Mouse (Mus musculus): ENCODE measurements around the gene Cdhr5. TPM values are rescaled to one million over a fixed set of nuclear protein-coding genes. Genes with fewer than 3 reads are reported as not detected.
A peak's percentile ranks its signal among the peaks of the same experiment; 100 is the strongest.

The Cdhr5 gene
- polyA plus RNA-seq, 1 experiment from 2014 or later, result not detected

DNA sequence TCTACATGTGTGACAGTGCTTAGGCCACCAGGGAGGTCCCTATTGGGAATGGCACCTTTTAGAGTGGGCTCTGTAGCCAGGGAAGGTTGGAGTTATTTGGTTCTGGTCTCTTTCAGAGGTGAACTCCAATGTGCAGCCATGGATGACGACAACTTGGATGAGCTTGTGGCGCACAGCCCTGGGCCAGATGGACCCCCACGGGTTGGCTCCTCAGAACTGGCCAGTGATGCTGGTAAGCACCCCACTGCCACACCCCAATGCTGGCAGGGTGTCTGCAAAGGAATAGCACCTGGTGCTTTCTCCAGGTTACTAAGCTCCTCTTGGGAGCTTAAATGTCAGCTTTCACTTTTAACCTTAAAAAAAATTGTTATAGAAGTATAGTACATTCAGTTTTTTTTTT is 45.5 kb downstream of the Cdhr5 start:
- no peak for ATAC-seq (replicated peaks)
- no peak overlapping the region for H3K9ac ChIP-seq (replicated peaks)
- peaks cover 43% of the 10 kb centered on the region for H3K36me3 ChIP-seq
- no peaks in the 10 kb centered on the region for H3K27me3 ChIP-seq
- no peaks in the 10 kb centered on the region for H3K9me3 ChIP-seq
- 91% methylated on average over 3 of the region's 3 CpGs for WGBS
- H3K4me2 ChIP-seq (replicated peaks), result no peak overlapping the region
- H3K4me1 ChIP-seq, result peaks cover 24% of the 10 kb centered on the region
- no peak overlapping the region for H3K4me3 ChIP-seq
- no peak overlapping the region for H3K27ac ChIP-seq (replicated peaks)

DNA sequence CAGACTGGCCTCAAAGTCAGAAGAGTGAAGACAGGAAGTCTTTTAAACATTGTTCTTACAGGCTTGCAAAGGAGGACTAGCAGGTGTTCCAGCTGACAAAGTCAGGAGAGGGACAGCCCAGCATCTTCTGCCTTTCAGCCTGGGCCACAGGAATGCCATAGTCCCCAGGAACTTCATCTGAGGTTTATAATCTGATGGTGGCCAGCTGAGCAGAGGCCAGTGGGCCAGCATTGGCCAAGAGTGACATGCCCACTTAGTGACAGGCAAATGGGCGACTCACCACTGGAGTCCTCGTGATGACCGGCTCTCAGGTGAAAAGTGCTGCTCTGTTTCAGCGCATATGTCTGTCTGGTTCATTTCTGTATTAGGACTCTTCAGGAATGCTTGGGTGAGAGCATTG is 46.0 kb downstream of the Cdhr5 start:
- H3K36me3 ChIP-seq, result peaks cover 40% of the 10 kb centered on the region
- H3K9me3 ChIP-seq, result no peaks in the 10 kb centered on the region
- no peak overlapping the region for H3K4me3 ChIP-seq
- no peak overlapping the region for H3K9ac ChIP-seq (replicated peaks)
- ATAC-seq (replicated peaks), result no peak
- no peak overlapping the region for H3K4me2 ChIP-seq (replicated peaks)
- peaks cover 24% of the 10 kb centered on the region for H3K4me1 ChIP-seq
- H3K27me3 ChIP-seq, result no peaks in the 10 kb centered on the region
- WGBS, result 91% methylated on average over 4 of the region's 4 CpGs
- no peak overlapping the region for H3K27ac ChIP-seq (replicated peaks)

DNA sequence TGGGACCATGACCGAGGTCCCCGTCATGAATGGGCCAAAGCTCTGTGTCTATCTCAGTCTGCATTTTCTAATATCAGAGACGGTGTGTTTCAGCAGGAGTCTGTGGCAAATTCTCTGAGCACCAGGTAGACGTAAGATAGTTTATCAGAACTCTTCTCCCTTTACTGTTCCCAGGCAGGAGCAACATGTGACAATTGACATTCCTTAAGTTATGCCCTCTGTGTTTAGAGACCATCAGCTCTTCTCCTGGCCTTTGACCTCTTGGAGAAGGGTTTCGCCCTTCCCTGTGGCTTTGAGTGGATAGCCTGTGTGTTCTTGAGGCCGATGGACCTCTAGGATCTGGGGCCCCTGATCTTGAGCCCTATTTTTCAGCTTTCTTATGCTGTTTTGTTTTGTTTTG is 46.9 kb downstream of the Cdhr5 start:
- no peak for ATAC-seq (replicated peaks)
- peak overlapping the region; percentile 91 for H3K9ac ChIP-seq (replicated peaks)
- no peak overlapping the region for H3K27ac ChIP-seq (replicated peaks)
- peaks cover 32% of the 10 kb centered on the region for H3K36me3 ChIP-seq
- no peaks in the 10 kb centered on the region for H3K9me3 ChIP-seq
- H3K27me3 ChIP-seq, result no peaks in the 10 kb centered on the region
- 70% methylated on average over 6 of the region's 6 CpGs for WGBS
- H3K4me2 ChIP-seq (replicated peaks), result peak overlapping the region; percentile 82
- H3K4me3 ChIP-seq, result peak overlapping the region; percentile 90
- H3K4me1 ChIP-seq, result peaks cover 24% of the 10 kb centered on the region

DNA sequence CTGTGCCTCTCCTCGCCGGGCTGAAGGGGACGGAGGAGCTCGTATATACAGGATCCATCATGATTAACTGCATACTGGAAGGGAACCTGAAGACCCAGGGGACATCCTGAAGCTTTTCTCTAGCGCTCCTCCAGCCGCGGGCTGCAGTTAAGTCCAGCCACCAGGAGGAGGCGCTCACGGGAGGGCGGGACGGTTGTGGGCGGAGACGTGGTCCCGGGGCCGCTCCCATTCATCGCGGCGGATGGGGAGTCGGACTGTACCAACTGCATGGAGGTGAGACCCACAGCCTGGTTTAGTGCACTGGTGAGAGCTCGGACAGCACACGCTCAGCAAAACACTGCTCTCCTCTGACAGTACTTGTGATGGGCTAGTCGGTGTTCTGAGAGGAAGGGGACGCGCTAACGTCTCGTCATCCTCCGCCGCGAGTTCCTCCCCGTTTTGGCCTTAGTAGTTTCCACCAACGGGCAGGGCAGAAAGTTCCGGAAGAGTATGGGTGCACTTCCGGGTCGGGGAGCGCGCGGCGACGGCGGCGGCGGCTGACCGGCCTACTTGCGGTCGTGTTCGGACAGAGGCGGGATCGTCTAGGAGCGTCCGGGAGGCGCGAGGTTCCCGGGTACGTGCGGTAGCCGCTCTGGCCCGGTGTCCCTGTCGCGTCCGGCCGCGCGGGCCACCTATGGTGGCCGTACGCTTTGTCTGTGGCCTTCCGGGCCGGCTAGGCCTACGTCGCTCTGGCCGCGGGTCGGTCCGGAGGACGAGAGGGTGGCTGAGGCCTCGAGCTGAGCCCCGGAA is 48.1 kb downstream of the Cdhr5 start, which contains the start of gene Phrf1:
Gene Phrf1 (plus strand): TSS at position 506 of the 789 bp plus-strand sequence.
- Histone ChIP-seq H3K4me1 (peaks cover 24% of the 10 kb centered on the region), H3K27ac (replicated peaks) (peak within 1 kb of the TSS; percentile 98), H3K9ac (replicated peaks) (peak within 1 kb of the TSS; percentile 91), H3K36me3 (peaks cover 20% of the 10 kb centered on the region), H3K4me2 (replicated peaks) (peak within 1 kb of the TSS; percentile 82), H3K27me3 (no peaks in the 10 kb centered on the region), H3K4me3 (peak within 1 kb of the TSS; percentile 90), H3K9me3 (no peaks in the 10 kb centered on the region)
- peak; percentile 96 for ATAC-seq (replicated peaks)
- under 1% methylated on average over 76 of the region's 76 CpGs for WGBS

GRCm38 (mm10) chr7:141227796-141228195 is 48.8 kb downstream of the Cdhr5 start:
- peak overlapping the region; percentile 90; the same call in 1 of the 2 replicates for H3K4me3 ChIP-seq
- H3K9ac ChIP-seq (replicated peaks), result no peak overlapping the region
- peaks cover 24% of the 10 kb centered on the region for H3K4me1 ChIP-seq
- H3K27ac ChIP-seq (replicated peaks), result peak overlapping the region; percentile 98
- H3K36me3 ChIP-seq, result peaks cover 13% of the 10 kb centered on the region
- H3K9me3 ChIP-seq, result no peaks in the 10 kb centered on the region
- H3K27me3 ChIP-seq, result no peaks in the 10 kb centered on the region
- WGBS, result 79% methylated on average over 4 of the region's 4 CpGs
- ATAC-seq (replicated peaks), result no peak
- H3K4me2 ChIP-seq (replicated peaks), result peak overlapping the region; percentile 82; the same call in 1 of the 2 replicates

GRCm38 (mm10) chr7:141226535-141226934 is 50.1 kb downstream of the Cdhr5 start:
- Histone ChIP-seq H3K9me3 (no peaks in the 10 kb centered on the region), H3K36me3 (peaks cover under 1% of the 10 kb centered on the region; the same call in 1 of the 2 replicates), H3K9ac (replicated peaks) (no peak overlapping the region), H3K4me3 (no peak overlapping the region), H3K27ac (replicated peaks) (no peak overlapping the region), H3K27me3 (no peaks in the 10 kb centered on the region), H3K4me1 (peaks cover 32% of the 10 kb centered on the region), H3K4me2 (replicated peaks) (no peak overlapping the region)
- 88% methylated on average over 6 of the region's 6 CpGs for WGBS
- ATAC-seq (replicated peaks), result no peak

GRCm38 (mm10) chr7:141222696-141223215 is 53.8 kb downstream of the Cdhr5 start:
- WGBS, result 95% methylated on average over 4 of the region's 4 CpGs
- no peak overlapping the region for H3K9ac ChIP-seq (replicated peaks)
- H3K27ac ChIP-seq (replicated peaks), result no peak overlapping the region
- ATAC-seq (replicated peaks), result no peak
- H3K4me2 ChIP-seq (replicated peaks), result peak overlapping the region; percentile 51
- no peaks in the 10 kb centered on the region for H3K9me3 ChIP-seq
- peaks cover 19% of the 10 kb centered on the region for H3K4me1 ChIP-seq
- H3K27me3 ChIP-seq, result no peaks in the 10 kb centered on the region
- no peak overlapping the region for H3K4me3 ChIP-seq
- no peaks in the 10 kb centered on the region; the same call in 1 of the 2 replicates for H3K36me3 ChIP-seq

- peaks cover 18% of the 10 kb centered on the region for H3K4me1 ChIP-seq
- no peaks in the 10 kb centered on the region for H3K9me3 ChIP-seq
- no peaks in the 10 kb centered on the region; the same call in 1 of the 2 replicates for H3K36me3 ChIP-seq
- peak overlapping the region; percentile 41 for H3K4me3 ChIP-seq
- 7% methylated on average over 8 of the region's 8 CpGs for WGBS
- peak overlapping the region; percentile 37 for H3K9ac ChIP-seq (replicated peaks)
- no peak; the same call in 1 of the 2 replicates for ATAC-seq (replicated peaks)
- H3K4me2 ChIP-seq (replicated peaks), result peak overlapping the region; percentile 51
- H3K27ac ChIP-seq (replicated peaks), result peak overlapping the region; percentile 36; the same call in 1 of the 2 replicates
- no peaks in the 10 kb centered on the region for H3K27me3 ChIP-seq
These were observed 54.5 kb downstream of the Cdhr5 start for GRCm38 (mm10) chr7:141222126-141222467.

DNA sequence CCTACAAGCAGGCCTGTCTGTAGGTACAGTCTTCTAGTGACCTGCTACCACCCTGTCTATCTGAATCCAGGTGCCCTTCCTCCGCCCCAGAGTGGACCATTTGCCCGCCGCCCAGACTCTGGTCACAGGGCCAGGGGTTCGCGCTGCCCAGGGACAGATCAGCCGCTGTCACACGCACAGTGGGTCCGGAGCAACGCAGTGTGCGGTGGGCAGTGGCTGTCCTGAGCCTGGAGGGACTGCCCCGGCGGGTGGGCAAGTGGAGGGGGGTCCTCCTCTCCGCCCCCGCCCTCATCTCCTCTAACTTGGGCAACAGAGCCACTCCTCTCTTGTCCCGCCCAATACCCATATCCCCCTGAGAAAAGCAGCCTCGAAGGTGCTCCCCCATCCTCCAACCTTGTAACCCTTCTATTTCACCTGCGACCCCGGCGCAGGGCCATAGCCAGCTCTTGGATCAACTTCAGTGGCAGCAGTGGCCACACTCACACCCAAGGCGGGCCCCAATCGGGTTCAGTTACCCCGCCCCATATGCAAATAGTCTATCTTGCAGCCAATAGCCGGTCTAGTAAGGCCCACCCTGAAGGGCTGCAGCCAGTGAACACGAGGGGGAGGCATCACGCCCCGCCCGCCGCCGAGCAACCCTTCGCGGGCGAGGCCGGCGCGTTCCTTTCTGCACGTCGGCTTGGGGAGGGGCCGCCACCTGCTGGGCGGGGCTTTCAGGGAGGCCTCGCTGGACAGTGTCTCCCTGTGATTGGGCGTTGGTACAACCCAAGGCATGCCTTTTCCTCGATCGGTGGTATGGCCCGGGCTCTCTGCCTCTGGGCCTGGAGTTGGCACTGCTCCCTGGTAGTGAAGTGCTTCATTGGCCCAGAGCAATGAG is 55.1 kb downstream of the Cdhr5 start:
- Histone ChIP-seq H3K9ac (replicated peaks) (peak overlapping the region; percentile 41), H3K4me1 (peaks cover 24% of the 10 kb centered on the region), H3K36me3 (no peaks in the 10 kb centered on the region; the same call in 1 of the 2 replicates), H3K4me3 (peak overlapping the region; percentile 41), H3K27me3 (no peaks in the 10 kb centered on the region), H3K4me2 (replicated peaks) (peak overlapping the region; percentile 51), H3K9me3 (no peaks in the 10 kb centered on the region), H3K27ac (replicated peaks) (peak overlapping the region; percentile 44)
- 2% methylated on average over 44 of the region's 44 CpGs for whole genome bisulfite sequencing
- peak; percentile 97 for ATAC-seq (replicated peaks)

GRCm38 (mm10) chr7:141220377-141220776 is 56.2 kb downstream of the Cdhr5 start:
- 77% methylated on average over 1 of the region's 1 CpGs for WGBS
- no peaks in the 10 kb centered on the region; the same call in 1 of the 2 replicates for H3K36me3 ChIP-seq
- H3K4me2 ChIP-seq (replicated peaks), result no peak overlapping the region
- no peak overlapping the region for H3K27ac ChIP-seq (replicated peaks)
- H3K4me1 ChIP-seq, result peaks cover 30% of the 10 kb centered on the region
- H3K9ac ChIP-seq (replicated peaks), result no peak overlapping the region
- H3K9me3 ChIP-seq, result no peaks in the 10 kb centered on the region
- no peak for ATAC-seq (replicated peaks)
- no peak overlapping the region for H3K4me3 ChIP-seq
- no peaks in the 10 kb centered on the region for H3K27me3 ChIP-seq

- WGBS, result 100% methylated on average over 1 of the region's 1 CpGs
- Histone ChIP-seq H3K4me3 (no peak overlapping the region), H3K27me3 (no peaks in the 10 kb centered on the region), H3K36me3 (no peaks in the 10 kb centered on the region; the same call in 1 of the 2 replicates), H3K27ac (replicated peaks) (no peak overlapping the region), H3K4me2 (replicated peaks) (no peak overlapping the region), H3K9me3 (no peaks in the 10 kb centered on the region), H3K9ac (replicated peaks) (no peak overlapping the region), H3K4me1 (peaks cover 37% of the 10 kb centered on the region)
- ATAC-seq (replicated peaks), result no peak
These were observed 57.0 kb downstream of the Cdhr5 start for GRCm38 (mm10) chr7:141219558-141220099.

Data from forebrain, embryonic 15.5 days (tissue).